10 mouse cellular contexts compared by ENCODE assay signal in the genomic region with DNA sequence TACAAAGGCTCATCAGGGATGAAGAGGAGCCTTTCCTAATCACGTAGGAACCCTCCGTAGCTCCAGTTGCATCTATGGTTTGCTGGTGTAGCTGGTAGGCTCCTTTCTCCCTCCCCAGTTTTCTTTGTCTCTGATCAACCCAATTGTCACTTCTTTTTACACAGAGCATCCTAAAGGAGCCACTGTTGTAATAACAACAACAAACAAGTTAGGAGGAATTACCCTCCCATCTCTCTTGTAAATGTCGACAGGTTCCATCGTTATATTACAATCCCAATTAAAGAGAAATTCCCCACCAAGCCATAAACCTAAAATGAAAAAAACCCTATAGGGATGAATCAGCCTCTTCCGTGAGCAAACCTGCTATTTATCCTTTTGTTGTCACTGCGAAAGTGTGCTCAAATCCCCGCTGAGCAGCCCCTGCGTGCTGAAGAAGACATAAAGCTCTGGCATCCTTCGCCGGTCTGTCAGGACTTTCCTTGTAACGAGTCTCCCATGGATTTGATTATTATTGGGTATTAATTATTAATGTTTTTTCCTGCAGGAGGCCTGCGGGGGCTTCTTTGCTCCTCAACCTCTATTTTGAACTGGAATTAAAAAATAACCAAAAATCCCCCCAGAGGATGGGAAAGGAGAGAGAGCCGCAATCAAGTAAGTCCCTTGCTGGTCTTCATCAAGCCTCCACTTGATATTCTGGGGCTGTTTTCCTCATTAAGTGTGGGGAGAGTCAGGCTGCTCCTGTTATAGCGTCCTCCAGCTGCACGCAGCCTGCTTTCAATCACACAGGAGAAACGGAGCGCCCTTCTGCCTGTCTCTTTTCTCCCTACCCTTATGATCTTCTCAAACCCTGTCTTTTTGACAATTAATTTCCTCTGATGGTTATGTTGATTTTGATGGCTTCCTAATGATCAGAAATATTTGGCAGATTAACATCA.
DNase-seq lines count a peak whose midpoint lies in the region; ATAC-seq lines count a peak whose summit lies in the region.
"Had no signal": no experiment of that assay in that cellular context is flagged by ENCODE, and none has a peak within 500 bp of the region (broad histone marks: within the 10 kb centered on the region; RNA-seq: fewer than 3 reads in every experiment).

No protein-coding gene starts in this region.

- no peaks in the 10 kb centered on the region for H3K36me3 ChIP-seq in forebrain, embryonic 16.5 days (ENCODE audit: control insufficient read depth, insufficient read depth)
- H3K36me3 ChIP-seq in neural tube, embryonic 13.5 days = no peaks in the 10 kb centered on the region
- H3K36me3 ChIP-seq: liver, embryonic 13.5 days had no signal

- no peak overlapping the region for H3K4me3 ChIP-seq in forebrain, embryonic 16.5 days (replicated peaks; ENCODE audit: low read length)
- H3K4me3 ChIP-seq in neural tube, embryonic 13.5 days = peak overlapping the region; percentile 8
- H3K4me3 ChIP-seq: liver, embryonic 13.5 days had no signal

- peak overlapping the region; percentile 38 for H3K4me2 ChIP-seq in forebrain, embryonic 16.5 days (ENCODE audit: low read length)
- peak overlapping the region; percentile 44 for H3K4me2 ChIP-seq in neural tube, embryonic 13.5 days
- H3K4me2 ChIP-seq: liver, embryonic 13.5 days had no signal

- peaks cover 17% of the 10 kb centered on the region for H3K4me1 ChIP-seq in forebrain, embryonic 16.5 days (replicated peaks; ENCODE audit: control insufficient read depth, insufficient read depth, low read length)
- H3K4me1 ChIP-seq in neural tube, embryonic 13.5 days (replicated peaks) = peaks cover 29% of the 10 kb centered on the region
- H3K4me1 ChIP-seq: liver, embryonic 13.5 days had no signal

- no peaks in the 10 kb centered on the region for H3K9me3 ChIP-seq in forebrain, embryonic 16.5 days (ENCODE audit: control insufficient read depth, low read length)
- no peaks in the 10 kb centered on the region for H3K9me3 ChIP-seq in neural tube, embryonic 13.5 days
- H3K9me3 ChIP-seq: liver, embryonic 13.5 days had no signal

- H3K27ac ChIP-seq in forebrain, embryonic 16.5 days (ENCODE audit: low read length) = peak overlapping the region; percentile 77
- peak overlapping the region; percentile 92 for H3K27ac ChIP-seq in neural tube, embryonic 13.5 days (replicated peaks)
- H3K27ac ChIP-seq: liver, embryonic 13.5 days had no signal

- peak; percentile 59; the same call in 1 of the 2 replicates for ATAC-seq in forebrain, embryonic 16.5 days
- peak; percentile 92 for ATAC-seq in neural tube, embryonic 13.5 days (ENCODE audit: low read depth)
- ATAC-seq: CD4-positive, CD25-positive, alpha-beta regulatory T cell, adult 4 months had no signal

- peak; percentile 28 for DNase-seq in kidney, postnatal 10 days
- no peak for DNase-seq in kidney, adult 11 months
- peak; percentile 1 for DNase-seq in lung, postnatal 25 days (ENCODE audit: low spot score)
- DNase-seq in heart, adult 18-20 months = no peak
- no peak for DNase-seq in spleen, postnatal 4 days (ENCODE audit: low spot score in 2 of 2)
- no peak for DNase-seq in left cerebral cortex, postnatal 14 days (ENCODE audit: low spot score in 2 of 2)
- DNase-seq: liver, embryonic 13.5 days had no signal

- H3K9ac ChIP-seq in forebrain, embryonic 16.5 days (replicated peaks; ENCODE audit: low read depth, low read length) = no peak overlapping the region; the same call in 1 of the 2 replicates
- peak overlapping the region; percentile 48 for H3K9ac ChIP-seq in neural tube, embryonic 13.5 days
- H3K9ac ChIP-seq: liver, embryonic 13.5 days had no signal

- WGBS in forebrain, embryonic 16.5 days = 15% methylated on average over 17 of the region's 17 CpGs
- WGBS in neural tube, embryonic 13.5 days = 7% methylated on average over 17 of the region's 17 CpGs

- H3K27me3 ChIP-seq in forebrain, embryonic 16.5 days (replicated peaks; ENCODE audit: control insufficient read depth, insufficient read depth, low read length) = no peaks in the 10 kb centered on the region
- no peaks in the 10 kb centered on the region for H3K27me3 ChIP-seq in neural tube, embryonic 13.5 days
- H3K27me3 ChIP-seq: liver, embryonic 13.5 days had no signal

- intact Hi-C loops in left cerebral cortex, postnatal 14 days (cut with DNase I) = no loop called here

Comparison
In these comparisons a context has a peak if more than half of its experiments do, and no peak if none do; other contexts are left out.
1. DNase-seq: peak in kidney, postnatal 10 days (single experiment) and lung, postnatal 25 days (single experiment); none in kidney, adult 11 months (single experiment), heart, adult 18-20 months (0 of 2), spleen, postnatal 4 days (0 of 2) and left cerebral cortex, postnatal 14 days (0 of 2).